Mouse (Mus musculus) cortical plate, adult 2 months (tissue): ENCODE results near the gene Srrm1.

Experiments used
- CTCF ChIP-seq: fragments of 200-500 bp; IDR thresholded peaks from 2 replicates; pipeline ENCODE4 v1.5.1; 2011; ENCODE audit warnings: mild to moderate bottlenecking, control low read depth, low read length; ENCODE audit not compliant: insufficient read depth; ENCODE audit errors: extremely low read depth
- POLR2A ChIP-seq: fragments of 200-500 bp; IDR thresholded peaks from 2 replicates; pipeline ENCODE4 v1.6.1; 2011; ENCODE audit warnings: mild to moderate bottlenecking, low read length, control low read depth; ENCODE audit not compliant: insufficient read depth; ENCODE audit errors: extremely low read depth

- TF ChIP-seq CTCF (no peak), POLR2A (no peak)
Measured at GRCm38 (mm10) chr4:135392801-135393200, 39.7 kb upstream of the Srrm1 start.
